Mouse (Mus musculus): ENCODE data around the gene Alg10b. TPM values are rescaled to one million over a fixed set of nuclear protein-coding genes. Genes with fewer than 3 reads are reported as not detected.
A peak's percentile ranks its signal among the peaks of the same experiment; 100 is the strongest.
"Not testable (repeated sequence)": the region's sequence is repeated elsewhere in the genome, so short reads cannot be mapped to it uniquely, and the experiment has no call there.

The Alg10b gene
- 12.1 and 12.3 TPM in 2 replicates for polyA plus RNA-seq (2015; fragmentation: Nextera tagmentation; extraction: Ambion mirVana)

- peaks cover 13% of the 10 kb centered on the region for H3K36me3 ChIP-seq (ENCODE audit: control insufficient read depth, insufficient read depth)
- ATAC-seq = peak; percentile 100
- no peaks in the 10 kb centered on the region for H3K4me1 ChIP-seq (replicated peaks; ENCODE audit: control insufficient read depth, insufficient read depth, low read length)
- peak within 1 kb of the TSS; percentile 81 for H3K4me2 ChIP-seq (replicated peaks; ENCODE audit: low read depth)
- peak within 1 kb of the TSS; percentile 91 for H3K27ac ChIP-seq (ENCODE audit: low read depth, low read length)
- H3K27me3 ChIP-seq (replicated peaks; ENCODE audit: control insufficient read depth, insufficient read depth, low read length) = no peaks in the 10 kb centered on the region
- H3K9me3 ChIP-seq (ENCODE audit: control insufficient read depth) = no peaks in the 10 kb centered on the region
- peak; percentile 40 for TF ChIP-seq CTCF (IDR thresholded peaks at IDR 0.05; ENCODE audit: low read depth)
- H3K9ac ChIP-seq (ENCODE audit: low read depth, low read length) = peak within 1 kb of the TSS; percentile 94
- peak within 1 kb of the TSS; percentile 76 for H3K4me3 ChIP-seq (ENCODE audit: low read depth, low read length)
- under 1% methylated on average over 57 of the region's 59 CpGs for WGBS
Observed at GRCm38 (mm10) chr15:90223969-90224750, at the start of gene Alg10b. TSS of gene Alg10b (plus strand) at chr15:90224311.

- not testable (repeated sequence) for H3K4me2 ChIP-seq (replicated peaks; ENCODE audit: low read depth); H3K36me3 ChIP-seq (ENCODE audit: control insufficient read depth, insufficient read depth); H3K9me3 ChIP-seq (ENCODE audit: control insufficient read depth); H3K9ac ChIP-seq (ENCODE audit: low read depth, low read length); H3K27me3 ChIP-seq (replicated peaks; ENCODE audit: control insufficient read depth, insufficient read depth, low read length); H3K4me1 ChIP-seq (replicated peaks; ENCODE audit: control insufficient read depth, insufficient read depth, low read length); ATAC-seq; H3K4me3 ChIP-seq (ENCODE audit: low read depth, low read length); H3K27ac ChIP-seq (ENCODE audit: low read depth, low read length)
- WGBS = 61% methylated on average over 8 of the region's 8 CpGs
Observed at GRCm38 (mm10) chr15:90183108-90183507, 41.0 kb upstream of the Alg10b start.

GRCm38 (mm10) chr15:90183511-90183910 is 40.6 kb upstream of the Alg10b start:
- Histone ChIP-seq H3K9me3 (ENCODE audit: control insufficient read depth) (no peaks in the 10 kb centered on the region), H3K27me3 (replicated peaks; ENCODE audit: control insufficient read depth, insufficient read depth, low read length) (no peaks in the 10 kb centered on the region), H3K4me2 (replicated peaks; ENCODE audit: low read depth) (no peak overlapping the region), H3K9ac (ENCODE audit: low read depth, low read length) (no peak overlapping the region), H3K4me3 (ENCODE audit: low read depth, low read length) (no peak overlapping the region), H3K27ac (ENCODE audit: low read depth, low read length) (no peak overlapping the region), H3K4me1 (replicated peaks; ENCODE audit: control insufficient read depth, insufficient read depth, low read length) (no peaks in the 10 kb centered on the region), H3K36me3 (ENCODE audit: control insufficient read depth, insufficient read depth) (no peaks in the 10 kb centered on the region)
- TF ChIP-seq CTCF (IDR thresholded peaks at IDR 0.05; ENCODE audit: low read depth) = no peak
- no peak for ATAC-seq
- WGBS = 92% methylated on average over 6 of the region's 6 CpGs

GRCm38 (mm10) chr15:90184743-90185142 is 39.4 kb upstream of the Alg10b start:
- H3K9me3 ChIP-seq (ENCODE audit: control insufficient read depth) = no peaks in the 10 kb centered on the region

GRCm38 (mm10) chr15:90189477-90189876 is 34.6 kb upstream of the Alg10b start:
- no peaks in the 10 kb centered on the region for H3K27me3 ChIP-seq (replicated peaks; ENCODE audit: control insufficient read depth, insufficient read depth, low read length)
- no peak overlapping the region for H3K27ac ChIP-seq (ENCODE audit: low read depth, low read length)
- H3K9me3 ChIP-seq (ENCODE audit: control insufficient read depth) = no peaks in the 10 kb centered on the region
- H3K4me1 ChIP-seq (replicated peaks; ENCODE audit: control insufficient read depth, insufficient read depth, low read length) = no peaks in the 10 kb centered on the region
- H3K4me2 ChIP-seq (replicated peaks; ENCODE audit: low read depth) = no peak overlapping the region
- no peak for TF ChIP-seq CTCF (IDR thresholded peaks at IDR 0.05; ENCODE audit: low read depth)
- no peak overlapping the region for H3K4me3 ChIP-seq (ENCODE audit: low read depth, low read length)
- no peak for ATAC-seq
- H3K36me3 ChIP-seq (ENCODE audit: control insufficient read depth, insufficient read depth) = no peaks in the 10 kb centered on the region
- WGBS = 71% methylated on average over 9 of the region's 9 CpGs
- no peak overlapping the region for H3K9ac ChIP-seq (ENCODE audit: low read depth, low read length)

More at GRCm38 (mm10) chr15:90184743-90185142, 39.4 kb upstream of the Alg10b start:
- TF ChIP-seq CTCF (IDR thresholded peaks at IDR 0.05; ENCODE audit: low read depth) = no peak
- no peaks in the 10 kb centered on the region for H3K36me3 ChIP-seq (ENCODE audit: control insufficient read depth, insufficient read depth)
- no peak overlapping the region for H3K4me2 ChIP-seq (replicated peaks; ENCODE audit: low read depth)
- ATAC-seq = no peak
- 94% methylated on average over 3 of the region's 3 CpGs for WGBS
- no peak overlapping the region for H3K4me3 ChIP-seq (ENCODE audit: low read depth, low read length)
- H3K27ac ChIP-seq (ENCODE audit: low read depth, low read length) = no peak overlapping the region
- H3K9ac ChIP-seq (ENCODE audit: low read depth, low read length) = no peak overlapping the region
- no peaks in the 10 kb centered on the region for H3K4me1 ChIP-seq (replicated peaks; ENCODE audit: control insufficient read depth, insufficient read depth, low read length)
- H3K27me3 ChIP-seq (replicated peaks; ENCODE audit: control insufficient read depth, insufficient read depth, low read length) = no peaks in the 10 kb centered on the region

GRCm38 (mm10) chr15:90213946-90214345 is 10.2 kb upstream of the Alg10b start:
- Histone ChIP-seq H3K9me3 (ENCODE audit: control insufficient read depth) (no peaks in the 10 kb centered on the region), H3K36me3 (ENCODE audit: control insufficient read depth, insufficient read depth) (no peaks in the 10 kb centered on the region), H3K27ac (ENCODE audit: low read depth, low read length) (no peak overlapping the region), H3K9ac (ENCODE audit: low read depth, low read length) (no peak overlapping the region), H3K4me2 (replicated peaks; ENCODE audit: low read depth) (no peak overlapping the region), H3K4me1 (replicated peaks; ENCODE audit: control insufficient read depth, insufficient read depth, low read length) (no peaks in the 10 kb centered on the region), H3K4me3 (ENCODE audit: low read depth, low read length) (no peak overlapping the region), H3K27me3 (replicated peaks; ENCODE audit: control insufficient read depth, insufficient read depth, low read length) (no peaks in the 10 kb centered on the region)
- WGBS = 86% methylated on average over 8 of the region's 8 CpGs
- TF ChIP-seq CTCF (IDR thresholded peaks at IDR 0.05; ENCODE audit: low read depth) = no peak
- ATAC-seq = no peak

Data from intestine, postnatal 0 days (tissue).